Mouse (Mus musculus): ENCODE data around the gene Cpne6. TPM values are rescaled to one million over a fixed set of nuclear protein-coding genes. Genes with fewer than 3 reads are reported as not detected.

Gene Cpne6
- total and polyA plus RNA-seq, 3 experiments, result not detected

DNA sequence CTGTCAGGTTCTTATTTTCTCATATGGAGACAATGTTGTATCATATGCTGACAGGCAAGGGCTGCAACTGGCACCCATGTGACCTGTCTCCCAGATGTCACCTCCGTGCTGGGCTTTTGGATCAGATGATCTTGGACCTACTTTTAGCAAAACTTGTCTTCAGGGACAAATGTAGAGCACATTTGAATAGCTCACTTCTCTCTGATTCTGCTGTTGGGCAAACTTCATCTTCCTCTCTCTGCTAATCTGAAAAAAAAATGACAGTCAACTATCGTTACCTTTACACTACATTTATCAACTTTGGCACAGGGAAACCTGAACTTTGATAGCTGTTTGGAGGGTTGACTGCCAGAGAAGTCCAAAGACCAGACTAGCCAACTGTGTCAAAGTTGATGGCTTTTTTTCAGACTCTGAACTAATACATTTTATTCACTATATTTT lies 41.9 kb upstream of the Cpne6 start:
- TF ChIP-seq SIN3A (IDR thresholded peaks at IDR 0.05; ENCODE audit: low read length) (no peak), MEF2A (IDR thresholded peaks at IDR 0.05; ENCODE audit: extremely low read depth, insufficient replicate concordance, low read depth, low read length, poor library complexity, severe bottlenecking) (no peak), TBP (IDR thresholded peaks at IDR 0.05; ENCODE audit: low read depth, low read length) (no peak), MAX (IDR thresholded peaks at IDR 0.05; ENCODE audit: low read length) (no peak), ELF1 (IDR thresholded peaks at IDR 0.05; ENCODE audit: low read depth, low read length) (no peak), CHD2 (IDR thresholded peaks at IDR 0.05; ENCODE audit: low read length) (no peak), ZC3H11A (IDR thresholded peaks at IDR 0.05; ENCODE audit: low read depth, low read length) (no peak), MYC (IDR thresholded peaks at IDR 0.05; ENCODE audit: low read depth, low read length) (no peak), KAT2A (conservative IDR thresholded peaks at IDR 0.05; ENCODE audit: low read depth, low read length) (no peak), GATA1 (IDR thresholded peaks at IDR 0.05; ENCODE audit: low read depth, low read length) (no peak), GABPA (IDR thresholded peaks at IDR 0.05; ENCODE audit: low read depth, low read length) (no peak), RCOR1 (IDR thresholded peaks at IDR 0.05; ENCODE audit: low read depth, low read length) (no peak), BHLHE40 (IDR thresholded peaks at IDR 0.05; ENCODE audit: borderline replicate concordance, low read depth, low read length) (no peak), CTCF (IDR thresholded peaks at IDR 0.05 in 2 of 3, conservative IDR thresholded peaks at IDR 0.05 in 1 of 3; ENCODE audit: control insufficient read depth in 1 of 3, insufficient read depth in 1 of 3, low read depth in 2 of 3, low read length in 3 of 3, poor library complexity in 1 of 3, severe bottlenecking in 1 of 3) (no peak), TAL1 (IDR thresholded peaks at IDR 0.05; ENCODE audit: low read length) (no peak)
- peaks cover 25 to 32% of the 10 kb centered on the region in 2 experiments for H3K27me3 ChIP-seq (ENCODE audit: control insufficient read depth in 1 of 2, insufficient read depth in 2 of 2, low read length in 2 of 2)

DNA sequence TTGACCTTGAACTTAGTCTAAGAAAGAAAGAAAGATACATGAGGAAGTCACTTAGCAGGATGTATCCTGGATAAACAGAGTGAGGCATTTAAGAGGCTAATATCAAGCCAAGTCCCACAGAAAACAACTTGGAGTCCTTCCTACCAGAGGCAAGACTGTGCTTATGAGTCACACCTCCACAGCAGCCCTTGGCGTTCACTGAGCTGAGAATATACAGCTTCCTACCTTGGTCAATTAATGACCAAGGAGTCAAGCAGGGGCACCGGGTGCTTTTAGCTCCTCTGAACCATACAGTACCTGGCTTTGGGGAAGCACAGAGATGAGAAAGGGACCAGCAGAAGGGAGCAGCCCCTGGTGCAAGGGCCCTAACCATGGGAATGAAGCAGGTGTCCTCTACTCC lies 41.2 kb upstream of the Cpne6 start:
- H3K36me3 ChIP-seq (ENCODE audit: control insufficient read depth in 1 of 2, insufficient read depth in 2 of 2, low read length in 2 of 2), result no peaks in the 10 kb centered on the region
- H3K9ac ChIP-seq (ENCODE audit: control insufficient read depth, low read depth, low read length, poor library complexity, severe bottlenecking), result no peak overlapping the region
- peaks cover 24 to 35% of the 10 kb centered on the region in 2 experiments for H3K27me3 ChIP-seq (ENCODE audit: control insufficient read depth in 1 of 2, insufficient read depth in 2 of 2, low read length in 2 of 2)
- H3K9me3 ChIP-seq (replicated peaks; ENCODE audit: insufficient read depth, low read length), result no peaks in the 10 kb centered on the region
- no peaks in the 10 kb centered on the region for H3K79me2 ChIP-seq (ENCODE audit: control insufficient read depth, insufficient read depth, low read length, poor library complexity)
- H3K27ac ChIP-seq (ENCODE audit: control insufficient read depth, low read depth, low read length), result no peak overlapping the region
- no peak for TF ChIP-seq ZC3H11A (IDR thresholded peaks at IDR 0.05; ENCODE audit: low read depth, low read length)
- no peak for TF ChIP-seq TAL1 (IDR thresholded peaks at IDR 0.05; ENCODE audit: low read length)
- no peak for TF ChIP-seq MAFK (IDR thresholded peaks at IDR 0.05; ENCODE audit: borderline replicate concordance, low read depth, low read length)
- no peak for TF ChIP-seq CHD2 (IDR thresholded peaks at IDR 0.05; ENCODE audit: low read length)
- TF ChIP-seq POLR2AphosphoS2 (IDR thresholded peaks at IDR 0.05; ENCODE audit: low read length), result no peak
- TF ChIP-seq MYC (IDR thresholded peaks at IDR 0.05; ENCODE audit: low read depth, low read length), result no peak
- TF ChIP-seq MXI1 (IDR thresholded peaks at IDR 0.05; ENCODE audit: low read depth, low read length), result no peak
- TF ChIP-seq MAZ (IDR thresholded peaks at IDR 0.05; ENCODE audit: low read depth, low read length), result no peak
- TF ChIP-seq ETS1 (IDR thresholded peaks at IDR 0.05; ENCODE audit: low read depth, low read length), result no peak
- no peak for TF ChIP-seq JUND (IDR thresholded peaks at IDR 0.05; ENCODE audit: low read depth, low read length)
- TF ChIP-seq ZNF384 (IDR thresholded peaks at IDR 0.05; ENCODE audit: low read depth, low read length), result no peak
- no peak for TF ChIP-seq CTCF (IDR thresholded peaks at IDR 0.05 in 2 of 3, conservative IDR thresholded peaks at IDR 0.05 in 1 of 3; ENCODE audit: control insufficient read depth in 1 of 3, insufficient read depth in 1 of 3, low read depth in 2 of 3, low read length in 3 of 3, poor library complexity in 1 of 3, severe bottlenecking in 1 of 3)
- no peak for TF ChIP-seq KAT2A (conservative IDR thresholded peaks at IDR 0.05; ENCODE audit: low read depth, low read length)
- DNase-seq (ENCODE audit: low read depth, low spot score), result no peak
- H3K4me3 ChIP-seq (ENCODE audit: control insufficient read depth in 1 of 2, insufficient read depth in 1 of 2, low read depth in 2 of 2, low read length in 2 of 2), result no peak overlapping the region
- H3K4me1 ChIP-seq (ENCODE audit: control insufficient read depth in 1 of 2, insufficient read depth in 2 of 2, low read length in 2 of 2), result no peaks in the 10 kb centered on the region

More for the DNA sequence above, 41.9 kb upstream of the Cpne6 start:
- Histone ChIP-seq H3K4me1 (ENCODE audit: control insufficient read depth in 1 of 2, insufficient read depth in 2 of 2, low read length in 2 of 2) (no peaks in the 10 kb centered on the region), H3K9me3 (replicated peaks; ENCODE audit: insufficient read depth, low read length) (no peaks in the 10 kb centered on the region), H3K27ac (ENCODE audit: control insufficient read depth, low read depth, low read length) (no peak overlapping the region), H3K36me3 (ENCODE audit: control insufficient read depth in 1 of 2, insufficient read depth in 2 of 2, low read length in 2 of 2) (no peaks in the 10 kb centered on the region), H3K79me2 (ENCODE audit: control insufficient read depth, insufficient read depth, low read length, poor library complexity) (no peaks in the 10 kb centered on the region), H3K9ac (ENCODE audit: control insufficient read depth, low read depth, low read length, poor library complexity, severe bottlenecking) (no peak overlapping the region), H3K4me3 (ENCODE audit: control insufficient read depth in 1 of 2, insufficient read depth in 1 of 2, low read depth in 2 of 2, low read length in 2 of 2) (no peak overlapping the region)
- DNase-seq (ENCODE audit: low read depth, low spot score), result no peak
